Mouse (Mus musculus): Measurements from ENCODE around the gene Gm45208. TPM values are rescaled to one million over a fixed set of nuclear protein-coding genes. Genes with fewer than 3 reads are reported as not detected.
"Not testable (repeated sequence)": the region's sequence is repeated elsewhere in the genome, so short reads cannot be mapped to it uniquely, and the experiment has no call there.

Gm45208 gene
- polyA plus RNA-seq, 1 experiment, result 0.22 TPM

- TF ChIP-seq CEBPB (IDR thresholded peaks at IDR 0.05; ENCODE audit: low read depth) (no peak), CTCF (IDR thresholded peaks at IDR 0.05; ENCODE audit: control insufficient read depth, insufficient read depth, insufficient read length) (no peak), USF1 (IDR thresholded peaks at IDR 0.05; ENCODE audit: low read depth) (no peak), MYOG (IDR thresholded peaks at IDR 0.05; ENCODE audit: control insufficient read depth, extremely low read depth, insufficient read length) (no peak)
- no peak overlapping the region for H3ac ChIP-seq (ENCODE audit: control insufficient read depth, insufficient read length, low read depth)
- H3K79me3 ChIP-seq (ENCODE audit: low read depth), result peaks cover 8% of the 10 kb centered on the region
- H3K4me3 ChIP-seq (ENCODE audit: insufficient read depth, poor library complexity, severe bottlenecking), result no peak overlapping the region
- no peaks in the 10 kb centered on the region for H3K27me3 ChIP-seq (ENCODE audit: control insufficient read depth, insufficient read depth, insufficient read length)
- H3K79me2 ChIP-seq (ENCODE audit: control insufficient read depth, insufficient read depth), result peaks cover 9% of the 10 kb centered on the region
- no peaks in the 10 kb centered on the region for H3K36me3 ChIP-seq (ENCODE audit: control insufficient read depth, insufficient read depth)
Measured at GRCm38 (mm10) chrX:7692862-7693261, 29.2 kb upstream of the Gm45208 start.

GRCm38 (mm10) chrX:7696520-7696919 lies 25.5 kb upstream of the Gm45208 start:
- Histone ChIP-seq H3K36me3 (ENCODE audit: control insufficient read depth, insufficient read depth) (peaks cover 4% of the 10 kb centered on the region), H3K79me3 (ENCODE audit: low read depth) (peaks cover 18% of the 10 kb centered on the region), H3K4me3 (ENCODE audit: insufficient read depth, poor library complexity, severe bottlenecking) (no peak overlapping the region), H3K79me2 (ENCODE audit: control insufficient read depth, insufficient read depth) (peaks cover 33% of the 10 kb centered on the region), H3K27me3 (ENCODE audit: control insufficient read depth, insufficient read depth, insufficient read length) (no peaks in the 10 kb centered on the region), H3ac (ENCODE audit: control insufficient read depth, insufficient read length, low read depth) (no peak overlapping the region)
- TF ChIP-seq MAX (IDR thresholded peaks at IDR 0.05) (no peak), USF1 (IDR thresholded peaks at IDR 0.05; ENCODE audit: low read depth) (no peak), MYOG (IDR thresholded peaks at IDR 0.05; ENCODE audit: control insufficient read depth, extremely low read depth, insufficient read length) (no peak), FOSL1 (IDR thresholded peaks at IDR 0.05; ENCODE audit: insufficient read depth, low read length, poor library complexity, severe bottlenecking) (no peak), CTCF (IDR thresholded peaks at IDR 0.05; ENCODE audit: control insufficient read depth, insufficient read depth, insufficient read length) (no peak), CEBPB (IDR thresholded peaks at IDR 0.05; ENCODE audit: low read depth) (no peak), MYOD1 (IDR thresholded peaks at IDR 0.05; ENCODE audit: control insufficient read depth, insufficient read length, low read depth) (no peak)

DNA sequence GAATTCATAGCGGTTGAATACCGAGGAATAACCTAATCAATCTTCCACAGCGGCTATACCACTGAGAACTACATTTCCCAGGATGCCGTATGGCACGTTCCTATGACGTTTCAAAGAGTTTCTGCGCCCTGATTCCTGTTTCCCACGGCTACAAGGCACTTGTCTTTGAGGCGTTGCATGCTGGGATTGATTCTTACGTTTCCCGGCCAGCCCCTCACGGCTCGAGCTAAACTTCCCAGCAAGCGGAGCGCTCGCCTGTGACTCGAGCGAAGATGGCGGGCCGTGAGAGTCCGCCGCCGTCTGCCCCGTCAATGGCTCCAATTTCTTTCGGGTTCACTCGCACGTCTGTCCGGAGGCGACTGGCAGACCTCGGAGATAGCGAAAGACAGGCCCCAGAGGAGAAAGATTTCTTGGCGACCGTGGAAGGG lies 25.1 kb upstream of the Gm45208 start, which contains the start of gene Gpkow:
Gpkow (plus strand) TSS at position 178 of the 428 bp plus-strand sequence.
- Histone ChIP-seq H3K4me3 (ENCODE audit: insufficient read depth, poor library complexity, severe bottlenecking) (peak within 1 kb of the TSS; percentile 52), H3ac (ENCODE audit: control insufficient read depth, insufficient read length, low read depth) (peak within 1 kb of the TSS; percentile 57), H3K27me3 (ENCODE audit: control insufficient read depth, insufficient read depth, insufficient read length) (no peaks in the 10 kb centered on the region), H3K79me3 (ENCODE audit: low read depth) (peaks cover 18% of the 10 kb centered on the region), H3K36me3 (ENCODE audit: control insufficient read depth, insufficient read depth) (peaks cover 6% of the 10 kb centered on the region), H3K79me2 (ENCODE audit: control insufficient read depth, insufficient read depth) (peaks cover 33% of the 10 kb centered on the region)
- TF ChIP-seq MYOD1 (IDR thresholded peaks at IDR 0.05; ENCODE audit: control insufficient read depth, insufficient read length, low read depth) (no peak), MYOG (IDR thresholded peaks at IDR 0.05; ENCODE audit: control insufficient read depth, extremely low read depth, insufficient read length) (no peak), MAX (IDR thresholded peaks at IDR 0.05) (no peak), CEBPB (IDR thresholded peaks at IDR 0.05; ENCODE audit: low read depth) (no peak), CTCF (IDR thresholded peaks at IDR 0.05; ENCODE audit: control insufficient read depth, insufficient read depth, insufficient read length) (no peak), FOSL1 (IDR thresholded peaks at IDR 0.05; ENCODE audit: insufficient read depth, low read length, poor library complexity, severe bottlenecking) (no peak), USF1 (IDR thresholded peaks at IDR 0.05; ENCODE audit: low read depth) (no peak)

- H3K36me3 ChIP-seq (ENCODE audit: control insufficient read depth, insufficient read depth); H3K79me2 ChIP-seq (ENCODE audit: control insufficient read depth, insufficient read depth); H3K79me3 ChIP-seq (ENCODE audit: low read depth); H3K27me3 ChIP-seq (ENCODE audit: control insufficient read depth, insufficient read depth, insufficient read length): not testable (repeated sequence)
- Histone ChIP-seq H3K4me3 (ENCODE audit: insufficient read depth, poor library complexity, severe bottlenecking) (peak overlapping the region; percentile 30), H3ac (ENCODE audit: control insufficient read depth, insufficient read length, low read depth) (peak overlapping the region; percentile 52)
Measured at GRCm38 (mm10) chrX:7713764-7714134, 8.3 kb upstream of the Gm45208 start.

- H3K79me2 ChIP-seq (ENCODE audit: control insufficient read depth, insufficient read depth); H3K27me3 ChIP-seq (ENCODE audit: control insufficient read depth, insufficient read depth, insufficient read length); H3K36me3 ChIP-seq (ENCODE audit: control insufficient read depth, insufficient read depth); H3K79me3 ChIP-seq (ENCODE audit: low read depth): not testable (repeated sequence)
- H3ac ChIP-seq (ENCODE audit: control insufficient read depth, insufficient read length, low read depth), result peak within 1 kb of the TSS; percentile 52
- H3K4me3 ChIP-seq (ENCODE audit: insufficient read depth, poor library complexity, severe bottlenecking), result peak within 1 kb of the TSS; percentile 30
Measured at GRCm38 (mm10) chrX:7714135-7714899, 7.7 kb upstream of the Gm45208 start, which contains the start of gene Wdr45. Gene Wdr45, plus strand, starts transcription at chrX:7714333.

DNA sequence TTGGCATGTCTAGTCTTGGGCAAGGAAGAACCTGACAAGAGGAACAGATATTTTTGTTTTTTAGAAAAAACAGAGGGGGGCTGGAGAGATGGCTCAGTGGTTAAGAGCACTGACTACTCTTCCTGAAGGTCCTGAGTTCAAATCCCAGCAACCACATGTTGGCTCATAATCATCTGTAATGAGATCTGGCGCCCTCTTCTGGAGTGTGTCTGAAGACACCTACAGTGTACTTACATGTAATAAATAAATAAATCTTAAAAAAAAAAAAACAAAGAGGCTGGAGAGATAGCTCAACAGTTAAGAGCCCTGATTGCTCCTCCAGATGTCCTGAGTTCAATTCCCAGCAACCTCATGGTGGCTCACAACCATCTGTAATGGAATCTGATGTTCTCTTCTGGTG lies 6.0 kb upstream of the Gm45208 start:
- not testable (repeated sequence) for H3K79me3 ChIP-seq (ENCODE audit: low read depth); H3K36me3 ChIP-seq (ENCODE audit: control insufficient read depth, insufficient read depth); H3K79me2 ChIP-seq (ENCODE audit: control insufficient read depth, insufficient read depth); H3K27me3 ChIP-seq (ENCODE audit: control insufficient read depth, insufficient read depth, insufficient read length); H3K4me3 ChIP-seq (ENCODE audit: insufficient read depth, poor library complexity, severe bottlenecking); H3ac ChIP-seq (ENCODE audit: control insufficient read depth, insufficient read length, low read depth)
